Mouse (Mus musculus) megakaryocyte, embryonic 14.5 days (primary cell): Measurements from ENCODE around the gene Rab2b.
"Not testable (repeated sequence)": the region's sequence is repeated elsewhere in the genome, so short reads cannot be mapped to it uniquely, and the experiment has no call there.

Experiments
- FLI1 ChIP-seq: IDR thresholded peaks from 2 replicates; pipeline ENCODE4 v1.6.1; 2012; ENCODE audit warnings: low read length, inconsistent platforms, mixed read lengths
- GATA1 ChIP-seq: IDR thresholded peaks from 3 replicates; pipeline ENCODE4 v1.6.1; 2012; ENCODE audit warnings: mixed read lengths, low read length, inconsistent platforms, borderline replicate concordance

- not testable (repeated sequence) for TF ChIP-seq GATA1, FLI1
These were observed 24.2 kb upstream of the Rab2b start for GRCm38 (mm10) chr14:52303517-52303916.
